Mouse (Mus musculus) liver, adult 2 months (tissue): ENCODE data around the gene Dnaja3.
"Not testable (repeated sequence)": the region's sequence is repeated elsewhere in the genome, so short reads cannot be mapped to it uniquely, and the experiment has no call there.

Experiments used
- CTCF ChIP-seq: fragments of 200-500 bp; IDR thresholded peaks from 2 replicates; pipeline ENCODE4 v1.5.1; 2011; ENCODE audit warnings: low read depth, low read length, control low read depth
- POLR2A ChIP-seq: fragments of 200-500 bp; IDR thresholded peaks from 2 replicates; pipeline ENCODE4 v1.6.1; 2011; ENCODE audit warnings: low read length, control low read depth; ENCODE audit not compliant: insufficient read depth; ENCODE audit errors: extremely low read depth

GRCm38 (mm10) chr16:4689371-4689770 is 49.6 kb downstream of the Dnaja3 start:
- TF ChIP-seq POLR2A, CTCF: not testable (repeated sequence)
